Mouse (Mus musculus) megakaryocyte, embryonic 14.5 days (primary cell): ENCODE measurements around the gene Cox7b2. TPM values are rescaled to one million over a fixed set of nuclear protein-coding genes. Genes with fewer than 3 reads are reported as not detected.
"Not testable (repeated sequence)": the region's sequence is repeated elsewhere in the genome, so short reads cannot be mapped to it uniquely, and the experiment has no call there.

ENCODE experiments used
- H3K27me3 ChIP-seq: replicated peaks from 2 replicates; pipeline ENCODE3; 2012; ENCODE audit warnings: inconsistent platforms
- H3K36me3 ChIP-seq: replicated peaks from 2 replicates; pipeline ENCODE3; 2012; ENCODE audit warnings: low read length, inconsistent platforms, mixed read lengths
- H3K4me1 ChIP-seq: 2 replicates; pipeline ENCODE4 v1.6.1; 2012; ENCODE audit warnings: inconsistent platforms
- H3K4me3 ChIP-seq: replicated peaks from 2 replicates; pipeline ENCODE3; 2012; ENCODE audit warnings: moderate library complexity, mild to moderate bottlenecking, inconsistent platforms
- H3K9me3 ChIP-seq: 2 replicates; pipeline ENCODE4 v1.6.1; 2012; ENCODE audit warnings: inconsistent platforms
- FLI1 ChIP-seq: IDR thresholded peaks from 2 replicates; pipeline ENCODE4 v1.6.1; 2012; ENCODE audit warnings: low read length, inconsistent platforms, mixed read lengths
- GATA1 ChIP-seq: IDR thresholded peaks from 3 replicates; pipeline ENCODE4 v1.6.1; 2012; ENCODE audit warnings: mixed read lengths, low read length, inconsistent platforms, borderline replicate concordance
- polyA plus RNA-seq: library from polyadenylated mRNA; stranded (reverse); fragments of >175 nt; gene quantifications from 2 replicates; pipeline ENCODE4 v1.2.3, GENCODE M21; 2012; ENCODE audit warnings: low replicate concordance; ENCODE audit not compliant: insufficient read depth

Gene Cox7b2
- not detected in 2 replicates for polyA plus RNA-seq

- no peaks in the 10 kb centered on the region for H3K36me3 ChIP-seq
- H3K4me3 ChIP-seq = no peak within 1 kb of the TSS
- H3K27me3 ChIP-seq = no peaks in the 10 kb centered on the region
- TF ChIP-seq GATA1 (no peak), FLI1 (no peak)
- no peaks in the 10 kb centered on the region for H3K4me1 ChIP-seq
- H3K9me3 ChIP-seq = 0 out of 2 replicates have a peak, but pooled peaks cover 6% of the 10 kb centered on the region
These were observed at the start of gene Cox7b2 for GRCm38 (mm10) chr5:71548079-71548478. Cox7b2 (minus strand) TSS chr5:71548205.

- Histone ChIP-seq H3K4me3 (no peak overlapping the region), H3K36me3 (no peaks in the 10 kb centered on the region), H3K27me3 (no peaks in the 10 kb centered on the region), H3K4me1 (no peaks in the 10 kb centered on the region), H3K9me3 (peaks cover 3% of the 10 kb centered on the region)
- TF ChIP-seq FLI1 (no peak), GATA1 (no peak)
These were observed 47.3 kb upstream of the Cox7b2 start for GRCm38 (mm10) chr5:71595321-71595720.

- Histone ChIP-seq H3K4me3 (no peak overlapping the region), H3K36me3 (no peaks in the 10 kb centered on the region), H3K27me3 (no peaks in the 10 kb centered on the region), H3K9me3 (peaks cover 3% of the 10 kb centered on the region), H3K4me1 (no peaks in the 10 kb centered on the region)
- TF ChIP-seq FLI1 = no peak
- TF ChIP-seq GATA1 = no peak
These were observed 45.8 kb upstream of the Cox7b2 start for GRCm38 (mm10) chr5:71593745-71594255.

- no peaks in the 10 kb centered on the region for H3K36me3 ChIP-seq
- H3K4me1 ChIP-seq = no peaks in the 10 kb centered on the region
- no peak overlapping the region for H3K4me3 ChIP-seq
- TF ChIP-seq GATA1 = no peak
- TF ChIP-seq FLI1 = no peak
- peaks cover 11% of the 10 kb centered on the region for H3K9me3 ChIP-seq
- H3K27me3 ChIP-seq = no peaks in the 10 kb centered on the region
These were observed 23.7 kb upstream of the Cox7b2 start for GRCm38 (mm10) chr5:71571646-71572237.

GRCm38 (mm10) chr5:71545554-71545953, 2.5 kb downstream of the Cox7b2 start:
- H3K4me3 ChIP-seq = no peak overlapping the region
- H3K36me3 ChIP-seq = no peaks in the 10 kb centered on the region
- no peaks in the 10 kb centered on the region for H3K27me3 ChIP-seq
- TF ChIP-seq GATA1 = no peak
- TF ChIP-seq FLI1 = no peak
- H3K4me1 ChIP-seq = no peaks in the 10 kb centered on the region
- H3K9me3 ChIP-seq = 0 out of 2 replicates have a peak, but pooled peaks cover 6% of the 10 kb centered on the region

- not testable (repeated sequence) for H3K9me3 ChIP-seq, H3K4me1 ChIP-seq, H3K27me3 ChIP-seq, H3K36me3 ChIP-seq, H3K4me3 ChIP-seq
These were observed 22.5 kb downstream of the Cox7b2 start for GRCm38 (mm10) chr5:71525486-71525885.

- TF ChIP-seq FLI1 = no peak
- no peak for TF ChIP-seq GATA1
- Histone ChIP-seq H3K27me3 (no peaks in the 10 kb centered on the region), H3K9me3 (no peaks in the 10 kb centered on the region), H3K4me3 (no peak overlapping the region), H3K36me3 (no peaks in the 10 kb centered on the region), H3K4me1 (no peaks in the 10 kb centered on the region)
These were observed 45.8 kb downstream of the Cox7b2 start for GRCm38 (mm10) chr5:71502058-71502678.

- Histone ChIP-seq H3K27me3 (no peaks in the 10 kb centered on the region), H3K4me1 (no peaks in the 10 kb centered on the region), H3K36me3 (no peaks in the 10 kb centered on the region), H3K9me3 (no peaks in the 10 kb centered on the region), H3K4me3 (no peak overlapping the region)
- no peak for TF ChIP-seq GATA1
- TF ChIP-seq FLI1 = no peak
These were observed 52.4 kb downstream of the Cox7b2 start for GRCm38 (mm10) chr5:71495621-71496020.

GRCm38 (mm10) chr5:71456957-71457356, 91.0 kb downstream of the Cox7b2 start:
- no peak for TF ChIP-seq GATA1
- TF ChIP-seq FLI1 = no peak
- no peaks in the 10 kb centered on the region for H3K27me3 ChIP-seq
- no peaks in the 10 kb centered on the region for H3K36me3 ChIP-seq
- no peaks in the 10 kb centered on the region for H3K9me3 ChIP-seq
- H3K4me1 ChIP-seq = no peaks in the 10 kb centered on the region
- H3K4me3 ChIP-seq = no peak overlapping the region

- no peaks in the 10 kb centered on the region for H3K4me1 ChIP-seq
- H3K4me3 ChIP-seq = no peak overlapping the region
- no peaks in the 10 kb centered on the region for H3K36me3 ChIP-seq
- no peak for TF ChIP-seq FLI1
- no peak for TF ChIP-seq GATA1
- H3K9me3 ChIP-seq = no peaks in the 10 kb centered on the region
- H3K27me3 ChIP-seq = no peaks in the 10 kb centered on the region
These were observed 107.8 kb downstream of the Cox7b2 start for GRCm38 (mm10) chr5:71440174-71440573.

Other genes with a start within 250 kb of the Cox7b2 start
- not detected in 2 replicates for gene Gabrb1, start 109.9 kb upstream of the Cox7b2 start, polyA plus RNA-seq
- gene Gabra4, start 110.1 kb upstream of the Cox7b2 start, polyA plus RNA-seq = not detected in 2 replicates